Mouse (Mus musculus): ENCODE results near the gene Zfp184.

GRCm38 (mm10) chr13:21911147-21911546 lies 33.7 kb upstream of the Zfp184 start:
- TF ChIP-seq CTCF (IDR thresholded peaks at IDR 0.05; ENCODE audit: low read depth, low read length) (no peak), POLR2A (IDR thresholded peaks at IDR 0.05; ENCODE audit: borderline replicate concordance, low read depth, low read length) (no peak)

Data from bone marrow macrophage, adult 2 months (primary cell).